Mouse (Mus musculus): ENCODE measurements around the gene Phf24. TPM values are rescaled to one million over a fixed set of nuclear protein-coding genes. Genes with fewer than 3 reads are reported as not detected.
"Not testable (repeated sequence)": the region's sequence is repeated elsewhere in the genome, so short reads cannot be mapped to it uniquely, and the experiment has no call there.

The Phf24 gene
- total RNA-seq, 2 experiments from 2014 or later: 154 to 155 TPM

DNA sequence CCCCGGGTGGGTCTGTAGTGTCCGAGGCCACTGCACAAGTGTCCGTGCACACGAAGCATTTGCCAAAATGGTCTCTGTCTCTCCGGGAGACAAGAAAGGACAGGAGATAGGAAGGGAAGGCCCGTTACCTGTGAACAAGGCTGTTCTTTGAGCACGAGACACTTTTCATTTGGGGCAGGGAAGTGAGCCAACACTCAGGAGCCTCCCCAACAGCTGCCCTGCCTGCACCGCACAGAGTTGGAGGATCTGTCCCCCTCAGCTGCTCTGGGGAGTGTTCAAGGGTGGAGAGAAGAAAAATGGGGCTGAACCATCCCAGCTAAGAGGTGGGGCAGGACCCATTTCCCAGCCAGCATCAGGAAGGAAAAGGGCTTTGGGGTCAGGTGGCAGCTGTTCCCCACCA is 41.5 kb downstream of the Phf24 start:
- TF ChIP-seq CTCF (conservative IDR thresholded peaks at IDR 0.05): no peak
- DNase-seq (ENCODE audit: low spot score in 2 of 2): no peak
- Histone ChIP-seq H3K27ac (peak overlapping the region; percentile 1; the same call in 1 of the 2 replicates), H3K4me3 (no peak overlapping the region)

DNA sequence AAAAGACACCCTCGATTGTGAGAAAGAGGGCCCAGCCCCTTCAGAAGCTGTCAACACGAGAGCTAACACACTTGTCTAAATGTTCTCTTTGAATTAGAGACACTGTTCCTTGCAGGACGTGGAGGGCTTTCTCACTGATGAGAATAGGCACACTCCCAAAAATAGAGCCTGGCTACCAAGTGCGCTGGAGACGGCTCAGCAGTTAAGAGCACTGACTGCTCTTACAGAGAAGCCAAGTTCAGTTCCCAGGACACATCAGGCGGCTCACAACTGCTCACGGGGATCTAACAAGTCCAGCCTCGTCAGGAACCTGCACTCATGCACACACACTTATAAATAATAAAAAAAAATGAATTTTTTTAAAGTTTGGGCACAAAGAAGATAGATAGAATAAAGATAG is 42.5 kb downstream of the Phf24 start:
- H3K27ac ChIP-seq: peak overlapping the region; percentile 54; the same call in 1 of the 2 replicates
- DNase-seq (ENCODE audit: low spot score in 2 of 2): no peak
- TF ChIP-seq CTCF (conservative IDR thresholded peaks at IDR 0.05): no peak
- no peak overlapping the region for H3K4me3 ChIP-seq

DNA sequence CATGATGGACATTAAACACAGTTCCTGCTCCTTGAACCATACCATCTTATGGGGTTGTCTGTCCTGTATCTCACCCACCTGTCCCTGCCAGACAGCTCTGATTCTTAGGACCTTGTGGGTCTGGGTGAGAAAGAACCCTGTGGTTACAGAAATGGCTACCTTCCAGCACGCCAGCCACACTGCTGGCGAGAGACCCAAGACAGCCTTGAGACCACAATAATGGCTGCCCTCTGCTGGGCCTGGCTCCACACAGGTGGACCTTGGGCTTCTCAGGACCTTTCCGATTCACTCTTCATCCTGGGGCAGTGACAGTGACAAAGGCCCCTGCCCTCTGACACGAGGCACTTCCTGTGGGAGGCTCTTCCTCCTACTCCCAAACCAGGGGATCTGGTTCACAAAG is 42.9 kb downstream of the Phf24 start:
- DNase-seq (ENCODE audit: low spot score in 2 of 2): peak in 1 of 2 experiments; percentile 17
- TF ChIP-seq CTCF (conservative IDR thresholded peaks at IDR 0.05): no peak
- Histone ChIP-seq H3K4me3 (no peak overlapping the region), H3K27ac (peak overlapping the region; percentile 54; the same call in 1 of the 2 replicates)

DNA sequence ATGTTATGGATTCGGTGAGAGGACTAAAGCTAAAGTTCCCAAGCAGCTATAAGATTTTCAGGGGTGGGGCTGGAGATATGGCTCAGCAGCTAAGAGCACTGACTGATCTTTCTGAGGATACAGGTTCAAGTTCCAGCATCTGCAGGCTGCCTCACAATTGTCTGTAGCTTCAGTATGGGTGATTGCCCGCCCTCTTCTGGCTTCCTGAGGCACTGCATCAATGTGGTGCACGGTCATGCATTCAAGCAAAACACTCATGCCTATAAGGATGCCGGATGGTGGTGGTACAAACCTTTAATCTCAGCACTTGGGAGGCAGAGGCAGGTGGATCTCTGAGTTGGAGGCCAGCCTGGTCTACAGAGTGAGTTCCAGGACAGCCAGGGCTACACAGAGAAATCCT is 45.1 kb downstream of the Phf24 start:
- no peak overlapping the region for H3K4me3 ChIP-seq
- peak in 1 of 2 experiments; percentile 70 for DNase-seq (ENCODE audit: low spot score in 2 of 2)
- TF ChIP-seq CTCF (conservative IDR thresholded peaks at IDR 0.05): peak; percentile 82
- H3K27ac ChIP-seq: no peak overlapping the region

DNA sequence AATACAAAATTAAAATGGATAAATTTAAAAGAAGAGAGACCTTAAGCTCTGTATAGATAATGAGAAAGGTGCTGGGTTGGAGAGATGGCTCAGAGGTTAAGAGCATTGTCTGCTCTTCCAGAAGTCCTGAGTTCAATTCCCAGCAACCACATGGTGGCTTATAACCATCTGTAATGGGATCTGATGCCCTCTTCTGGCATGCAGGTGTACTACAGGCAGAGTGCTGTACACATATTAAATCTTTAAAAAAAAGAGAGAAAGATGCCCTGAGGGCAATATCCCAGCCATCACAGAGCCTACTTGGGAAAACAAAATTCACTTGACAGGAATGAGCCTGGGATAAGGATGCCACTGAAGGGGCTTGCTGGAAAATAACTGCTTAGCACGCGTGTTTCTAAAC is 47.0 kb downstream of the Phf24 start:
- no peak for DNase-seq (ENCODE audit: low spot score in 2 of 2)
- Histone ChIP-seq H3K4me3 (no peak overlapping the region), H3K27ac (no peak overlapping the region)
- TF ChIP-seq CTCF (conservative IDR thresholded peaks at IDR 0.05): peak; percentile 62

DNA sequence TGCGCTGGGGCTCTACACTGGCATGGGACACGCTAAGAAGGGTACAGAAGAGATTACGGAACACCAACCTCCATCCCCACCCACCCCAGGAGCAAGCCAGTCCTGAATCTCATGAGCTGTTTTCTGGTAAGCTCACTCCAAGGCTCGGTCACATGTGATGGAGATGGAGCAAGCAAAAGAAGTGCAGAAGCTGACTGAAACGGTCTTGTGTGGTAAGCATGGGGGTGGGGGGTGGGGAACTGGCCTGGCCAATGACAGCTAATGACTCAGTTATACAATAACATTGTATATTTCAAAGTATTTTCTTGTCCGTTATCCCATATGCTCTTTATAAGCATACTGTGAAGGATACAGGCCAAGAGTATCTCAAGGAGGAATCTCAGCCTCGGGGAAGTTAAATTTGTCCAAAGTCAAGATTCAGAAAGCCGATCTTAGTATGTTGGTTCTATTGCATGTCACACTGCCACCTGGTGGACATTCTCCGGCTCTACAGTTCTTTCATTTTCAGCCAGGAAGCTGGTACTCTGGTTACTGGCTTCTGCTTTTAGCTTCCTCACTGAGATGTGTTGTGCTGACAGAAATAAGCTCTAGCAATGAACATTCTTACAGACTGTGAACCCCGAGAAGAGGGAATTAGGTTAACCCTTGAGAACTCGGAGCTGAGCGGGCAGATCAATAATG is 48.7 kb downstream of the Phf24 start:
- peak overlapping the region; percentile 21; the same call in 1 of the 2 replicates for H3K4me3 ChIP-seq
- peak; percentile 93 for TF ChIP-seq CTCF (conservative IDR thresholded peaks at IDR 0.05)
- DNase-seq (ENCODE audit: low spot score in 2 of 2): peak in 1 of 2 experiments; percentile 62
- no peak overlapping the region for H3K27ac ChIP-seq

DNA sequence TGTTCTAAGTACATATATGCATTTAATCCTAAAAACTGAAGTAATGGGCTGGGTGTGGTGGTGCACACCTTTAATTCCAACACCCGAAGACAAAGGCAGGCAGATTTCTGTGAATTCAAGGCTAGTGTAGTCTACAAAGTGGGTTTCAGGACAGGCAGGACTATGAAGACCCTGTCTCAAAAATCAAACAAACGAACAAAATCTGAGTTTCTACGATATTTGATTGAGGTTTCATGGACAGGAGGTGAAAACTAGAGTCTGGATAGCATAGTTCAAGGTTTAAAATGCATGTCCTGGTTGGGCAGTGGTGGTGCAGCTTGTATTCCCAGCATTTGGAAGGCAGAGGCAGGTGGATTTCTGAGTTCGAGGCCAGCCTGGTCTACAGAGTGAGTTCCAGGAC is 52.8 kb downstream of the Phf24 start, which contains the start of gene 1700022I11Rik:
TSS of gene 1700022I11Rik (plus strand) at position 301 of the 400 bp plus-strand sequence.
- Histone ChIP-seq H3K27ac (no peak within 1 kb of the TSS), H3K4me3 (no peak within 1 kb of the TSS)
- no peak for TF ChIP-seq CTCF (conservative IDR thresholded peaks at IDR 0.05)
- DNase-seq (ENCODE audit: low spot score in 2 of 2): no peak

DNA sequence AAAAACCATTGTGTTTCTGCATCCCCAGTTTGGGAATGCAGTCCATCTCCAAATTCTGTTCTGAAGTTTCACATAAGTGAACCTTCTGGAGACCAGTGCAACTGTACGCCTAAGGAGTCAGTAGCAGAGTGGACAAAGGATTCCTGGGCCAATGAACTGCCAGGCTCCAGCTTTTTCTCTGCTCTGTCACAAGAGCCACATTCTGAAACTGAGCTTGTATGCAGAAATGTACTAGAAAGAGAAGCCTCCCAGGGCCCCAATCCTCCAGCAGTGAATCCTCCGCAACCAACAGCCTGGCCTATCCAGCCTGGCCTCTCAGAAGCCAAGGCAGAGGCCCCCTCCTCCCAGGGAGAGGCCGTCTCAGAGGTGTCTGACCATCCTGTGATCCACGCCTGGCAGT is 56.5 kb downstream of the Phf24 start:
- H3K27ac ChIP-seq: no peak overlapping the region
- TF ChIP-seq CTCF (conservative IDR thresholded peaks at IDR 0.05): no peak
- DNase-seq (ENCODE audit: low spot score in 2 of 2): no peak
- H3K4me3 ChIP-seq: no peak overlapping the region

DNA sequence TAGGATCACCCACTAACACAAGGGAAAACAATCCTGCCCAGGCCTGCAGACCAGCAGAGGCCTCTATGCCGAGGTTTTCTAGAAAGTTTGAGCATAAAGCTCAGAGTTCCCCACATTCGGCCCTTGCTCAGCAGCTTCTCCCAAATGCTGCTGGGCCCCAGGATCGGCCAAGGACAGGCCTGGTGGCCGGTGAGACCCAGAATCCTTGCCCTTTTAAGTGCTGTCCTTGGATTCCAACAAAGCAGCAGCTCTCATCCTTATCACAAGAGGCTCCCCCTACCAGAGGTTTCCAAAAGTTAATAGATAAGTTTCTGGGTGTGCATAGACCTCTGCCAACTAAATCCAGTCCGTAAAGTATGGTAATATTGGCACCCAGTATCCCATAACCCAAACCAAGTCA is 57.4 kb downstream of the Phf24 start:
- Histone ChIP-seq H3K4me3 (no peak overlapping the region), H3K27ac (no peak overlapping the region)
- DNase-seq (ENCODE audit: low spot score in 2 of 2): no peak
- TF ChIP-seq CTCF (conservative IDR thresholded peaks at IDR 0.05): no peak

DNA sequence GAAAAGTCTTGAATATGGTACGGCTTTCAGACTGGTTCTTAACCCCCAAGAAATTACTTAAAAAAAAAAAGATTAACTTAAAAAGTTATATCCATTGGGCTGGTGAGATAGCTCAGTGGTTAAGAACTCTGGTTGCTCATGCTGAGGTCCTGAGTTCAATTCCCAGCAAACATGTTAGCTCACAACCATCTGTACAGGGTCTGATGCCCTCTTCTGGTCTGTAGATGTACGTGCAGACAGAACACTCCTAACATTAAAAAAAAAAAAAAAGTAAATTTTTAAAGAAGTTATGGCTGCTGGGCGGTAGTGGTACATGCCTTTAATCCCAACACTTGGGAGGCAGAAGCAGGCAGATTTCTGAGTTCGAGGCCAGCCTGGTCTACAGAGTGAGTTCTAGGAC is 61.6 kb downstream of the Phf24 start:
- no peak overlapping the region for H3K27ac ChIP-seq
- peak; percentile 60 for TF ChIP-seq CTCF (conservative IDR thresholded peaks at IDR 0.05)
- no peak overlapping the region for H3K4me3 ChIP-seq
- DNase-seq (ENCODE audit: low spot score in 2 of 2): no peak

DNA sequence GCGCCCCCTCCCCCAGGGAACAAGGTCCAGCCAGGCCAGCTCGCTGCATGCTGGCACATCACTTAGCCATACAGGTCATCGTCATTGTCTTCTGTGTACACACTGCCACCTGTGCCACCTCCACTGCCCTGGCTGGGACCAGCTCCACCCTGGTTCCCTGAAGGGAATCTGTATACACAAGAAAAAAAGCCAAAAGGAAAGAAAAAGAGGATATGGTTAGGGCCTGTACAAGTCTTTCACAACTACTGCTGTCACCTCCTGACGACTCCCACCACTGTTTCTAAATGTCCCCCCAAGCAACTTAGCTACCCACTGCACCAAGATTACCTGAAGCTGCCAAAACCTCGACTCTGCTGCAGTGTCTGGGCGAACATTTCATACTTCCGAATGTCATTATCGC is 64.0 kb downstream of the Phf24 start:
- not testable (repeated sequence) for DNase-seq (ENCODE audit: low spot score in 2 of 2); H3K4me3 ChIP-seq; H3K27ac ChIP-seq

DNA sequence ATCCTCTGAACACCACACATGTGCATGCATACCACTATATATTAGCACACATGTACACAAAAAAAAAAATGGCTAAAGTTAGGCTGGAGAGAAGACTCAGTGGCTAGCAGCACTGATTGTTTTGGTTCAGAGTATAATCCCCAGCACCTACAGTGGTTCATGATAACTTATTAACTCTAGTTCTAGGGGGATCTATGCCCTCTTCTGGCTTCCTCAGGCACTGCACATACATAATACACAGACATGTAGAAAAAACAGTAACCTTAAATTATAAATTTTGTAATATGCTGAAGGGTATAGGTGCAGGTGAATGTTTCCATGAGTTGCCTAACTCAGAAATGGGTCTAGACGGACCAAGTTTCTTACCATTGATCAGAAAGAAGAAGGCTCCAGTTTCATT is 71.8 kb downstream of the Phf24 start:
- peak; percentile 62 for TF ChIP-seq CTCF (conservative IDR thresholded peaks at IDR 0.05)
- Histone ChIP-seq H3K27ac (no peak overlapping the region), H3K4me3 (no peak overlapping the region)
- DNase-seq (ENCODE audit: low spot score in 2 of 2): no peak

Other genes with a start within 250 kb of the Phf24 start
- 1 to 10 TPM in 1 of 2 experiments, under 1 TPM in 1; 0.83 to 3.2 TPM for gene 4930578G10Rik, start 181.1 kb upstream of the Phf24 start, total RNA-seq (2021)
- gene Ccl19, start 160.1 kb upstream of the Phf24 start, total RNA-seq (2021): 1 to 10 TPM in 1 of 2 experiments, not detected in 1; 1.1 TPM
- under 1 TPM in 1 of 2 experiments, not detected in 1; 0.49 TPM for gene Ccl21a, start 142.7 kb upstream of the Phf24 start, total RNA-seq (2021)
- gene Fam205a1, start 62.8 kb upstream of the Phf24 start, total RNA-seq (2021): not detected
- 1 to 10 TPM in 1 of 2 experiments, under 1 TPM in 1; 0.90 to 1.0 TPM for gene Gm12394, start 59.9 kb upstream of the Phf24 start, total RNA-seq (2021)
- gene Fam205c, start 42.4 kb upstream of the Phf24 start, total RNA-seq (2021): under 1 TPM; 0.42 to 0.51 TPM
- gene Dnajb5, start 33.2 kb downstream of the Phf24 start, total RNA-seq (2021): 100 to 1,000 TPM; 187 to 211 TPM
- not detected for gene 1700022I11Rik, start 52.9 kb downstream of the Phf24 start, total RNA-seq (2021)
- 100 to 1,000 TPM; 171 to 184 TPM for gene Vcp, start 83.8 kb downstream of the Phf24 start, total RNA-seq (2021)
- 10 to 100 TPM; 10.4 to 12.9 TPM for gene Fancg, start 93.8 kb downstream of the Phf24 start, total RNA-seq (2021)
- gene Pigo, start 109.2 kb downstream of the Phf24 start, total RNA-seq (2021): 10 to 100 TPM; 28.0 to 30.0 TPM
- gene Stoml2, start 115.0 kb downstream of the Phf24 start, total RNA-seq (2021): 100 to 1,000 TPM in 1 of 2 experiments, 10 to 100 TPM in 1; 97.3 to 108 TPM
- 10 to 100 TPM; 36.1 to 40.3 TPM for gene Fam214b, start 129.6 kb downstream of the Phf24 start, total RNA-seq (2021)
- gene Unc13b, start 142.3 kb downstream of the Phf24 start, total RNA-seq (2021): 10 to 100 TPM; 41.7 to 45.7 TPM

Data from layer of hippocampus, adult 2 months (tissue).